Mouse (Mus musculus): ENCODE measurements around the gene Tdo2.

The Tdo2 gene

GRCm38 (mm10) chr3:81942341-81942740, 33.7 kb downstream of the Tdo2 start:
- no peak for DNase-seq

GRCm38 (mm10) chr3:81938924-81939323, 37.1 kb downstream of the Tdo2 start:
- DNase-seq: no peak

- DNase-seq: no peak
Measured at GRCm38 (mm10) chr3:81933348-81933747, 42.7 kb downstream of the Tdo2 start.

GRCm38 (mm10) chr3:81932141-81933101, 43.6 kb downstream of the Tdo2 start, which contains the start of gene Ctso:
Gene Ctso (plus strand): TSS chr3:81932601.
- peak; percentile 84 to 92 for DNase-seq

- no peak for DNase-seq
Measured at GRCm38 (mm10) chr3:81931695-81932094, 44.3 kb downstream of the Tdo2 start.

- no peak for DNase-seq
Measured at GRCm38 (mm10) chr3:81929073-81929472, 46.9 kb downstream of the Tdo2 start.

GRCm38 (mm10) chr3:81926764-81927325, 49.2 kb downstream of the Tdo2 start:
- peak in 1 of 2 experiments; percentile 27 for DNase-seq

- DNase-seq: no peak
Measured at GRCm38 (mm10) chr3:81925856-81926255, 50.1 kb downstream of the Tdo2 start.

GRCm38 (mm10) chr3:81924931-81925330, 51.1 kb downstream of the Tdo2 start:
- DNase-seq: peak; percentile 25 to 69

- no peak for DNase-seq
Measured at GRCm38 (mm10) chr3:81922910-81923309, 53.1 kb downstream of the Tdo2 start.

- no peak for DNase-seq
Measured at GRCm38 (mm10) chr3:81919681-81920080, 56.3 kb downstream of the Tdo2 start.

- no peak for DNase-seq
Measured at GRCm38 (mm10) chr3:81918215-81918614, 57.8 kb downstream of the Tdo2 start.

- no peak for DNase-seq
Measured at GRCm38 (mm10) chr3:81917354-81917935, 58.6 kb downstream of the Tdo2 start.

- no peak for DNase-seq
Measured at GRCm38 (mm10) chr3:81916030-81916686, 59.8 kb downstream of the Tdo2 start.

- DNase-seq: no peak
Measured at GRCm38 (mm10) chr3:81910286-81911036, 65.5 kb downstream of the Tdo2 start.

All from cerebellum, postnatal 25 days (tissue).